Mouse (Mus musculus) heart, embryonic 15.5 days (tissue): ENCODE measurements around the gene Plekhh3. TPM values are rescaled to one million over a fixed set of nuclear protein-coding genes. Genes with fewer than 3 reads are reported as not detected.
A peak's percentile ranks its signal among the peaks of the same experiment; 100 is the strongest.

Experiments used
- ATAC-seq: fragments of 200-750 bp; cut with Nextera tagmentation; replicated peaks from 2 replicates; pipeline ENCODE4 v1.8.0; 2017; ENCODE audit warnings: low read depth, moderate TSS enrichment; ENCODE audit not compliant: insufficient number of reproducible peaks, insufficient read depth, low FRiP score
- H3K27ac ChIP-seq: fragments of 300-500 bp; sonication (generic); 2 replicates; pipeline ENCODE4 v1.5.1; 2015; ENCODE audit warnings: mild to moderate bottlenecking, inconsistent platforms
- H3K27me3 ChIP-seq: fragments of 300-500 bp; sonication (generic); 2 replicates; pipeline ENCODE4 v1.6.1; 2015; ENCODE audit warnings: inconsistent platforms
- H3K36me3 ChIP-seq: fragments of 300-500 bp; sonication (generic); 2 replicates; pipeline ENCODE4 v1.6.1; 2015; ENCODE audit warnings: mild to moderate bottlenecking, inconsistent platforms
- H3K4me1 ChIP-seq: fragments of 300-500 bp; sonication (generic); replicated peaks from 2 replicates; pipeline ENCODE4 v1.6.1; 2015; ENCODE audit warnings: inconsistent platforms
- H3K4me2 ChIP-seq: fragments of 300-500 bp; sonication (generic); 2 replicates; pipeline ENCODE4 v1.6.1; 2015; ENCODE audit warnings: inconsistent platforms, mild to moderate bottlenecking, moderate library complexity
- H3K4me3 ChIP-seq: fragments of 300-500 bp; sonication (generic); 2 replicates; pipeline ENCODE4 v1.5.1; 2015; ENCODE audit warnings: mild to moderate bottlenecking, inconsistent platforms
- H3K9ac ChIP-seq: fragments of 300-500 bp; sonication (generic); 2 replicates; pipeline ENCODE4 v1.6.1; 2015; ENCODE audit warnings: mild to moderate bottlenecking, inconsistent platforms
- H3K9me3 ChIP-seq: fragments of 300-500 bp; sonication (generic); replicated peaks from 2 replicates; pipeline ENCODE4 v1.6.1; 2016; ENCODE audit warnings: inconsistent platforms
- WGBS: fragments of 180-500 bp; shearing (Covaris S2); methylation state at CpG from one replicate; pipeline ENCODE4 v1.1.7; 2015; ENCODE audit warnings: mixed read lengths; 5-methylcytosine and 5-hydroxymethylcytosine counted together
- polyA plus RNA-seq: library from polyadenylated mRNA; unstranded; fragments of >200 nt; fragmentation: Nextera tagmentation; extraction: Ambion mirVana; gene quantifications from 2 replicates; pipeline ENCODE4 v1.2.1, GENCODE M21; 2015

The Plekhh3 gene
- polyA plus RNA-seq, 1 experiment from 2014 or later, result 10.5 TPM

GRCm38 (mm10) chr11:101155728-101156371 lies 15.3 kb downstream of the Plekhh3 start, which contains the start of gene Tubg2:
TSS of gene Tubg2 (plus strand) at chr11:101155907.
- ATAC-seq, result peak; percentile 77
- H3K27ac ChIP-seq, result 0 out of 2 replicates have a peak within 1 kb of the TSS, but pooled peaks have one; percentile 45
- WGBS, result 1% methylated on average over 36 of the region's 36 CpGs

GRCm38 (mm10) chr11:101155151-101155550 lies 16.0 kb downstream of the Plekhh3 start:
- WGBS, result 74% methylated on average over 6 of the region's 6 CpGs
- no peaks in the 10 kb centered on the region for H3K36me3 ChIP-seq
- no peak overlapping the region for H3K4me3 ChIP-seq
- no peaks in the 10 kb centered on the region for H3K9me3 ChIP-seq
- H3K9ac ChIP-seq, result no peak overlapping the region
- ATAC-seq, result no peak
- H3K4me1 ChIP-seq, result peaks cover 10% of the 10 kb centered on the region
- H3K27ac ChIP-seq, result no peak overlapping the region
- no peaks in the 10 kb centered on the region for H3K27me3 ChIP-seq
- H3K4me2 ChIP-seq, result peak overlapping the region; percentile 76; the same call in 1 of the 2 replicates

More at GRCm38 (mm10) chr11:101155728-101156371, 15.3 kb downstream of the Plekhh3 start, which contains the start of gene Tubg2:
- peak within 1 kb of the TSS; percentile 42 for H3K9ac ChIP-seq
- H3K4me2 ChIP-seq, result peak within 1 kb of the TSS; percentile 76
- H3K4me3 ChIP-seq, result peak within 1 kb of the TSS; percentile 45
- no peaks in the 10 kb centered on the region for H3K9me3 ChIP-seq
- H3K36me3 ChIP-seq, result no peaks in the 10 kb centered on the region
- H3K27me3 ChIP-seq, result no peaks in the 10 kb centered on the region
- H3K4me1 ChIP-seq, result peaks cover 10% of the 10 kb centered on the region

- no peak overlapping the region for H3K9ac ChIP-seq
- no peak overlapping the region for H3K4me3 ChIP-seq
- H3K4me2 ChIP-seq, result no peak overlapping the region
- H3K4me1 ChIP-seq, result peaks cover 12% of the 10 kb centered on the region
- no peak for ATAC-seq
- no peaks in the 10 kb centered on the region for H3K9me3 ChIP-seq
- H3K27ac ChIP-seq, result no peak overlapping the region
- no peaks in the 10 kb centered on the region for H3K27me3 ChIP-seq
- no peaks in the 10 kb centered on the region for H3K36me3 ChIP-seq
Observed at GRCm38 (mm10) chr11:101154648-101155047, 16.5 kb downstream of the Plekhh3 start.

GRCm38 (mm10) chr11:101152825-101153224 lies 18.3 kb downstream of the Plekhh3 start:
- Histone ChIP-seq H3K4me3 (no peak overlapping the region), H3K36me3 (no peaks in the 10 kb centered on the region), H3K9ac (no peak overlapping the region), H3K4me1 (peaks cover 23% of the 10 kb centered on the region), H3K9me3 (no peaks in the 10 kb centered on the region), H3K4me2 (no peak overlapping the region), H3K27me3 (no peaks in the 10 kb centered on the region), H3K27ac (no peak overlapping the region)
- no peak for ATAC-seq
- 73% methylated on average over 1 of the region's 1 CpGs for WGBS

GRCm38 (mm10) chr11:101151063-101151462 lies 20.1 kb downstream of the Plekhh3 start:
- no peaks in the 10 kb centered on the region for H3K27me3 ChIP-seq
- peaks cover 20% of the 10 kb centered on the region for H3K4me1 ChIP-seq
- H3K4me2 ChIP-seq, result no peak overlapping the region
- no peaks in the 10 kb centered on the region for H3K36me3 ChIP-seq
- no peak for ATAC-seq
- H3K9me3 ChIP-seq, result no peaks in the 10 kb centered on the region
- no peak overlapping the region for H3K9ac ChIP-seq
- 35% methylated on average over 2 of the region's 2 CpGs for WGBS
- H3K27ac ChIP-seq, result no peak overlapping the region
- no peak overlapping the region for H3K4me3 ChIP-seq

GRCm38 (mm10) chr11:101149178-101150105 lies 21.7 kb downstream of the Plekhh3 start:
- WGBS, result 44% methylated on average over 9 of the region's 9 CpGs

GRCm38 (mm10) chr11:101148751-101149150 lies 22.4 kb downstream of the Plekhh3 start:
- Histone ChIP-seq H3K36me3 (no peaks in the 10 kb centered on the region), H3K27me3 (no peaks in the 10 kb centered on the region), H3K4me1 (peaks cover 14% of the 10 kb centered on the region), H3K4me2 (no peak overlapping the region), H3K9me3 (no peaks in the 10 kb centered on the region), H3K4me3 (no peak overlapping the region), H3K27ac (peak overlapping the region; percentile 57; the same call in 1 of the 2 replicates), H3K9ac (no peak overlapping the region; the same call in 1 of the 2 replicates)
- 65% methylated on average over 10 of the region's 10 CpGs for WGBS
- no peak for ATAC-seq

More at GRCm38 (mm10) chr11:101149178-101150105, 21.7 kb downstream of the Plekhh3 start:
- H3K27me3 ChIP-seq, result no peaks in the 10 kb centered on the region
- H3K36me3 ChIP-seq, result no peaks in the 10 kb centered on the region
- no peak for ATAC-seq
- H3K9me3 ChIP-seq, result no peaks in the 10 kb centered on the region
- H3K9ac ChIP-seq, result peak overlapping the region; percentile 25; the same call in 1 of the 2 replicates
- H3K4me1 ChIP-seq, result peaks cover 13% of the 10 kb centered on the region
- H3K4me3 ChIP-seq, result no peak overlapping the region
- H3K27ac ChIP-seq, result peak overlapping the region; percentile 57
- H3K4me2 ChIP-seq, result no peak overlapping the region

- H3K36me3 ChIP-seq, result no peaks in the 10 kb centered on the region
- peaks cover 23% of the 10 kb centered on the region for H3K4me1 ChIP-seq
- no peaks in the 10 kb centered on the region for H3K9me3 ChIP-seq
- ATAC-seq, result no peak
- 38% methylated on average over 10 of the region's 10 CpGs for WGBS
- H3K4me2 ChIP-seq, result no peak overlapping the region
- no peak overlapping the region for H3K4me3 ChIP-seq
- H3K27me3 ChIP-seq, result no peaks in the 10 kb centered on the region
- no peak overlapping the region for H3K9ac ChIP-seq
- no peak overlapping the region for H3K27ac ChIP-seq
Observed at GRCm38 (mm10) chr11:101146377-101146776, 24.8 kb downstream of the Plekhh3 start.

GRCm38 (mm10) chr11:101143338-101144225 lies 27.6 kb downstream of the Plekhh3 start:
- no peaks in the 10 kb centered on the region for H3K27me3 ChIP-seq
- 27% methylated on average over 19 of the region's 19 CpGs for WGBS
- no peaks in the 10 kb centered on the region for H3K9me3 ChIP-seq
- H3K4me1 ChIP-seq, result peaks cover 33% of the 10 kb centered on the region
- H3K27ac ChIP-seq, result no peak overlapping the region
- peak overlapping the region; percentile 59 for H3K4me2 ChIP-seq
- no peaks in the 10 kb centered on the region for H3K36me3 ChIP-seq
- H3K9ac ChIP-seq, result no peak overlapping the region
- H3K4me3 ChIP-seq, result peak overlapping the region; percentile 38
- no peak; the same call in 1 of the 2 replicates for ATAC-seq

- Histone ChIP-seq H3K4me3 (no peak overlapping the region), H3K27me3 (no peaks in the 10 kb centered on the region), H3K4me2 (no peak overlapping the region), H3K9ac (no peak overlapping the region), H3K9me3 (no peaks in the 10 kb centered on the region), H3K4me1 (peaks cover 33% of the 10 kb centered on the region), H3K36me3 (no peaks in the 10 kb centered on the region), H3K27ac (no peak overlapping the region)
- WGBS, result 82% methylated on average over 10 of the region's 10 CpGs
- ATAC-seq, result no peak
Observed at GRCm38 (mm10) chr11:101142215-101142967, 28.8 kb downstream of the Plekhh3 start.
